Mouse (Mus musculus): Measurements from ENCODE around the gene Shank2. TPM values are rescaled to one million over a fixed set of nuclear protein-coding genes. Genes with fewer than 3 reads are reported as not detected.

Shank2 gene
- polyA plus RNA-seq, 1 experiment from 2014 or later: 2.1 TPM

DNA sequence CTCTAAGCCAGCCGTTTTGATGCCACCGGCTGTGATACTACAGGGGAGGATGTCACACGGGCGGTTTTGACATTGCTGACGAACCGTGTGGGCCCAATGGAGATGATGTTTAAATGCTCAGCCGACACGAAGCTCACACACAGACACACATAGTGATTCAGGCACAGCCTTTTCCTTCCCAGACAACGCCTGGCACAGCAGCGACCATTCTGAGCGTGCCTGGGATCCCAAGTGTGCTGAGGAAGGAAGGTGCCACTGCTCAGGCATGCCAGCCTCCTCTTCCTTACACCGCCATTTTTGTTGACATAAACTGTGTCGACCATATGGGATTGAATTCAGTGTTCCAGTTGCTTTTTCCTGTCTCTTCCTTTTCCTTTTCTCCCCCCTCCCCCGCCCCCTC lies 172.6 kb downstream of the Shank2 start:
- Histone ChIP-seq H3K9me3 (ENCODE audit: control insufficient read depth, low read length) (no peaks in the 10 kb centered on the region), H3K4me3 (ENCODE audit: low read depth, low read length) (no peak overlapping the region), H3K4me1 (ENCODE audit: control insufficient read depth, insufficient read depth, low read length) (peaks cover 4% of the 10 kb centered on the region), H3K4me2 (ENCODE audit: low read depth) (no peak overlapping the region), H3K27ac (ENCODE audit: low read depth, low read length) (no peak overlapping the region), H3K27me3 (ENCODE audit: control insufficient read depth, insufficient read depth, low read length) (peaks cover 13% of the 10 kb centered on the region; the same call in 1 of the 2 replicates), H3K9ac (ENCODE audit: low read length) (no peak overlapping the region), H3K36me3 (ENCODE audit: control insufficient read depth, insufficient read depth, low read length) (no peaks in the 10 kb centered on the region)
- no peak for ATAC-seq (ENCODE audit: insufficient read depth, low FRiP score, low TSS enrichment)
- no peak for DNase-seq (ENCODE audit: low spot score)
- 85% methylated on average over 13 of the region's 14 CpGs for WGBS

- H3K9ac ChIP-seq (ENCODE audit: low read length): no peak overlapping the region; the same call in 1 of the 2 replicates
- H3K4me1 ChIP-seq (ENCODE audit: control insufficient read depth, insufficient read depth, low read length): peaks cover 4% of the 10 kb centered on the region
- no peak overlapping the region for H3K4me3 ChIP-seq (ENCODE audit: low read depth, low read length)
- H3K9me3 ChIP-seq (ENCODE audit: control insufficient read depth, low read length): no peaks in the 10 kb centered on the region
- peak overlapping the region; percentile 61 for H3K4me2 ChIP-seq (ENCODE audit: low read depth)
- ATAC-seq (ENCODE audit: insufficient read depth, low FRiP score, low TSS enrichment) (no peak), DNase-seq (ENCODE audit: low spot score) (no peak)
- no peak overlapping the region for H3K27ac ChIP-seq (ENCODE audit: low read depth, low read length)
- H3K36me3 ChIP-seq (ENCODE audit: control insufficient read depth, insufficient read depth, low read length): no peaks in the 10 kb centered on the region
- peaks cover 13% of the 10 kb centered on the region; the same call in 1 of the 2 replicates for H3K27me3 ChIP-seq (ENCODE audit: control insufficient read depth, insufficient read depth, low read length)
- 24% methylated on average over 7 of the region's 7 CpGs for WGBS
These were observed 173.3 kb downstream of the Shank2 start for GRCm38 (mm10) chr7:144175025-144175424.

GRCm38 (mm10) chr7:144175481-144176233 lies 173.9 kb downstream of the Shank2 start:
- no peak overlapping the region for H3K27ac ChIP-seq (ENCODE audit: low read depth, low read length)
- peaks cover 13% of the 10 kb centered on the region; the same call in 1 of the 2 replicates for H3K27me3 ChIP-seq (ENCODE audit: control insufficient read depth, insufficient read depth, low read length)
- 4% methylated on average over 40 of the region's 40 CpGs for WGBS
- peaks cover 4% of the 10 kb centered on the region for H3K4me1 ChIP-seq (ENCODE audit: control insufficient read depth, insufficient read depth, low read length)
- ATAC-seq (ENCODE audit: insufficient read depth, low FRiP score, low TSS enrichment): peak; percentile 53; the same call in 1 of the 2 replicates
- peak; percentile 66 for DNase-seq (ENCODE audit: low spot score)
- H3K9me3 ChIP-seq (ENCODE audit: control insufficient read depth, low read length): no peaks in the 10 kb centered on the region
- peak overlapping the region; percentile 31 for H3K4me3 ChIP-seq (ENCODE audit: low read depth, low read length)
- peak overlapping the region; percentile 61 for H3K4me2 ChIP-seq (ENCODE audit: low read depth)
- no peaks in the 10 kb centered on the region for H3K36me3 ChIP-seq (ENCODE audit: control insufficient read depth, insufficient read depth, low read length)
- peak overlapping the region; percentile 62 for H3K9ac ChIP-seq (ENCODE audit: low read length)

DNA sequence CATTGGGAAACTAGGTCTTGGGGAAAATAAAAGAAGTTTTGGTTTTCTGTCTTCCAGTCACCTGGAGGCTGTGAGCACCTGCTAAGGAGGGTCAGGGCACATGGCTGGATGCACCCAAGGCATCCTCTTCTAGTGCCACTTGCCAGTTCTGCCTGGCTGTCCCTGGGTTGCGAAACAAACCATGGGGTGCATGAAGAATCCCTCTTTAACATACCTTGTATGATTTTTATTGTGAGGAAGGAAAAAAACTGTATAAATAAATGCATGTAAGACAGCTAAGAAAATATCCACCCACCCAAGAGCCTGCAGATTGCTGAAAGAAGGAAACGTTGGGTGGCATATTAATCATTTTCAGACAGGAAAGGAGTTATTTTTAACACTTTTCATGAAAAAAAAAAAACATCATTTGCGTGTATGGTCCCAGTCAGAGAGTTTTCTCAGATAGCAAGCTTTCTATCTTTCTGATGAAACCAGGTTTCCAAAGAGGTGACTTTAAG lies 174.6 kb downstream of the Shank2 start:
- no peaks in the 10 kb centered on the region for H3K9me3 ChIP-seq (ENCODE audit: control insufficient read depth, low read length)
- H3K36me3 ChIP-seq (ENCODE audit: control insufficient read depth, insufficient read depth, low read length): no peaks in the 10 kb centered on the region
- DNase-seq (ENCODE audit: low spot score): no peak
- H3K4me3 ChIP-seq (ENCODE audit: low read depth, low read length): no peak overlapping the region
- H3K4me1 ChIP-seq (ENCODE audit: control insufficient read depth, insufficient read depth, low read length): peaks cover 4% of the 10 kb centered on the region
- H3K27ac ChIP-seq (ENCODE audit: low read depth, low read length): no peak overlapping the region
- H3K4me2 ChIP-seq (ENCODE audit: low read depth): peak overlapping the region; percentile 61
- no peak overlapping the region; the same call in 1 of the 2 replicates for H3K9ac ChIP-seq (ENCODE audit: low read length)
- H3K27me3 ChIP-seq (ENCODE audit: control insufficient read depth, insufficient read depth, low read length): peaks cover 13% of the 10 kb centered on the region; the same call in 1 of the 2 replicates
- no peak for ATAC-seq (ENCODE audit: insufficient read depth, low FRiP score, low TSS enrichment)
- 74% methylated on average over 3 of the region's 3 CpGs for WGBS

DNA sequence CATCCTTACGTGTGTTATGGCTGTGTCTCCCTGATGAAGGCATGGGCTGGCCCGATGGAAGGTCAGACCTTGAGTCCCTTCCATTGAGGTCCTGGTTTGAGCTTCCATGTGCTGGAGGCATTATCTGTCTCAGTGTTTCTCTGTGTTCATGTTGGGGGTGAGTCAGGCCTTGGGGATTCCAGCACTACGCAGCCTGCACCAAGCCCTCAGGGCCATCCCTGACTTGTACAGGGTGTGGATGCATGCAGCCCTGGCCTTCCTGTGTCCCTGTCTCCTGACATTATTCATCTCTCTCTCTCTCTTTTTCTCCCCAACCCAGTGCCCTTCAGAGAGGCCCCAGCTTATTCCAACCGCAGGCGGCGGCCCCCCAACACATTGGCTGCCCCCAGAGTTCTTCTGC lies 177.7 kb downstream of the Shank2 start:
- H3K9ac ChIP-seq (ENCODE audit: low read length): no peak overlapping the region
- H3K36me3 ChIP-seq (ENCODE audit: control insufficient read depth, insufficient read depth, low read length): no peaks in the 10 kb centered on the region
- DNase-seq (ENCODE audit: low spot score) (no peak), ATAC-seq (ENCODE audit: insufficient read depth, low FRiP score, low TSS enrichment) (no peak)
- H3K4me1 ChIP-seq (ENCODE audit: control insufficient read depth, insufficient read depth, low read length): peaks cover 4% of the 10 kb centered on the region
- no peak overlapping the region for H3K4me3 ChIP-seq (ENCODE audit: low read depth, low read length)
- peaks cover 13% of the 10 kb centered on the region; the same call in 1 of the 2 replicates for H3K27me3 ChIP-seq (ENCODE audit: control insufficient read depth, insufficient read depth, low read length)
- H3K9me3 ChIP-seq (ENCODE audit: control insufficient read depth, low read length): no peaks in the 10 kb centered on the region
- WGBS: 89% methylated on average over 6 of the region's 6 CpGs
- no peak overlapping the region for H3K4me2 ChIP-seq (ENCODE audit: low read depth)
- H3K27ac ChIP-seq (ENCODE audit: low read depth, low read length): no peak overlapping the region

GRCm38 (mm10) chr7:144180885-144181284 lies 179.2 kb downstream of the Shank2 start:
- Histone ChIP-seq H3K9me3 (ENCODE audit: control insufficient read depth, low read length) (no peaks in the 10 kb centered on the region), H3K27me3 (ENCODE audit: control insufficient read depth, insufficient read depth, low read length) (0 out of 2 replicates have a peak, but pooled peaks cover 4% of the 10 kb centered on the region), H3K36me3 (ENCODE audit: control insufficient read depth, insufficient read depth, low read length) (no peaks in the 10 kb centered on the region), H3K4me2 (ENCODE audit: low read depth) (no peak overlapping the region), H3K4me3 (ENCODE audit: low read depth, low read length) (no peak overlapping the region), H3K4me1 (ENCODE audit: control insufficient read depth, insufficient read depth, low read length) (no peaks in the 10 kb centered on the region; the same call in 1 of the 2 replicates), H3K27ac (ENCODE audit: low read depth, low read length) (no peak overlapping the region), H3K9ac (ENCODE audit: low read length) (no peak overlapping the region)
- 25% methylated on average over 6 of the region's 6 CpGs for WGBS
- peak; percentile 77 for DNase-seq (ENCODE audit: low spot score)
- ATAC-seq (ENCODE audit: insufficient read depth, low FRiP score, low TSS enrichment): no peak

DNA sequence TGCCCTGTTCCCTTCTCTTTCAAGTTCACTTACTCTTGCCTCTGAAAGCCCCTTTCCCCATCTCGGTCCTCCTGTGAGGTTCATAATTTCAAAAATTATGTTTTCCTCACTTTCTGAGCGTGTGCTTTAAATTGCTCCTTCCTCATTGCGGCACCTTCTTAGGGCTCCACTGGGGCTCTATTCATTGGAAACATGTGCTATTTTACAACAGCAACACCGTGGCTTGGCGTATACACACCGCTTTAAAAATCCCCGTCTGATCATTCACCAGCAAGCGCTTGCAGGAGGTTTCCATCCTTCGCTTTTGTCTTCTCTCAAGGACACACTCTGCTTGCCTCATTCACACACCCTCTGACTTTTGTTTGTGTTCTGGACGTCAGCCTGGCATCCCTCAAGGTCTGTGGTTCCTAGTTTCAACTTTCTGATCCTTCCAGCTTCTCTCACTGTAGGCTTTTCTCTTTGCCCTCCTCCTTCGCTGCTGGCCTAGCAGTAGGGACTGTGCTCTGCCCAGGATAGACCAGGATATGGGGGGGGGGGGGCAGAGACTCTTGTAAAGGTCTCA lies 186.2 kb downstream of the Shank2 start:
- Histone ChIP-seq H3K4me2 (ENCODE audit: low read depth) (no peak overlapping the region), H3K4me3 (ENCODE audit: low read depth, low read length) (no peak overlapping the region), H3K9me3 (ENCODE audit: control insufficient read depth, low read length) (no peaks in the 10 kb centered on the region), H3K4me1 (ENCODE audit: control insufficient read depth, insufficient read depth, low read length) (no peaks in the 10 kb centered on the region), H3K27ac (ENCODE audit: low read depth, low read length) (no peak overlapping the region), H3K27me3 (ENCODE audit: control insufficient read depth, insufficient read depth, low read length) (no peaks in the 10 kb centered on the region), H3K9ac (ENCODE audit: low read length) (no peak overlapping the region), H3K36me3 (ENCODE audit: control insufficient read depth, insufficient read depth, low read length) (no peaks in the 10 kb centered on the region)
- 83% methylated on average over 11 of the region's 11 CpGs for WGBS
- no peak for DNase-seq (ENCODE audit: low spot score)
- ATAC-seq (ENCODE audit: insufficient read depth, low FRiP score, low TSS enrichment): no peak

GRCm38 (mm10) chr7:144189446-144189845 lies 187.7 kb downstream of the Shank2 start:
- H3K4me3 ChIP-seq (ENCODE audit: low read depth, low read length): no peak overlapping the region

More at GRCm38 (mm10) chr7:144189446-144189845, 187.7 kb downstream of the Shank2 start:
- Histone ChIP-seq H3K4me2 (ENCODE audit: low read depth) (no peak overlapping the region), H3K27ac (ENCODE audit: low read depth, low read length) (no peak overlapping the region), H3K9me3 (ENCODE audit: control insufficient read depth, low read length) (no peaks in the 10 kb centered on the region), H3K36me3 (ENCODE audit: control insufficient read depth, insufficient read depth, low read length) (no peaks in the 10 kb centered on the region), H3K4me1 (ENCODE audit: control insufficient read depth, insufficient read depth, low read length) (no peaks in the 10 kb centered on the region), H3K9ac (ENCODE audit: low read length) (no peak overlapping the region), H3K27me3 (ENCODE audit: control insufficient read depth, insufficient read depth, low read length) (no peaks in the 10 kb centered on the region)
- 83% methylated on average over 4 of the region's 4 CpGs for whole genome bisulfite sequencing
- DNase-seq (ENCODE audit: low spot score) (no peak), ATAC-seq (ENCODE audit: insufficient read depth, low FRiP score, low TSS enrichment) (no peak)

Data from neural tube, embryonic 11.5 days (tissue).